Mouse (Mus musculus) embryonic fibroblast, embryonic 13.5 days (primary cell): ENCODE data around the gene Csnk2b.

Source experiments
- CTCF ChIP-seq: IDR thresholded peaks from 2 replicates; pipeline ENCODE4 v1.5.1; 2011; ENCODE audit warnings: mild to moderate bottlenecking, control low read depth, low read length, moderate library complexity, borderline replicate concordance; ENCODE audit not compliant: insufficient read depth
- POLR2A ChIP-seq: IDR thresholded peaks from 2 replicates; pipeline ENCODE4 v1.6.1; 2011; ENCODE audit warnings: low read depth, mild to moderate bottlenecking, control low read depth, low read length, moderate library complexity

DNA sequence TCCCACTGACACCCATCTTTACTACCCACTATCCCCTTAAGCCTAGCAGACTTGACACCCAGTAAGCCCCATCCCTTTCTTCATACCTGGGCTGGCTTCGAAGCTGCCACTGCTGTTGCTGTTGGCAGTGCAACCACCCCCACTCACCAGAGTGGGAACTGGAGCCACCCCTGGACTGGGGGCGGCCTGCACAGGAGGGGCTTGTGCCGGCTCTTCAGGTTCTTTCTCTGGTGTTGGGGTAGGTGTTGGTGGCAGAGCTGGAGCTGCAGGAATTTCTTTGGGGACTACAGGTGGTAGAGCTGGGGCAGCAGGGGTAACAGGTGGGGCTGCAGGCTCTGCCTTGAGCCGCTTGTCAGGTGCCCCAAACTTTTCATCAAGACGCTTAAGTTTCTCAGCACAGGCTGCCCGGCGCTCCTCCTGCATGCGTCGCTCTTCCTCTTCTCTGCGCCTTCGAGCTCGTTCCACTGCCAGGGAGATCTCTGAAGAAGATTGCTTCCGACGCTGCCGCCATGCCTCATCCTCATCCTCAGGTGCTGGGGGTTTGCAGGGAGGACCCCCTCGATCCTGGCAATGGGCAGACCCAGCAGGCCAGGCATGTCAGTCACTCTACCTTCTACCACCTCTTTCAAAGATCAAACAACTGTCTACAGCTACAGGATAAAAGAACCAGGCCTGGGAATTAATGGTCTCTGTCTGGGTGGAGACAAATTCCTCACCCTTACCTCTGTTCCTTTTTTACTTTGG, 37.2 kb upstream of the Csnk2b start:
- TF ChIP-seq CTCF (no peak), POLR2A (no peak)
